Mouse (Mus musculus) ES-E14 (cell line): ENCODE measurements around the gene Ccnb1. TPM values are rescaled to one million over a fixed set of nuclear protein-coding genes. Genes with fewer than 3 reads are reported as not detected.

Source experiments
- DNase-seq: peaks from one replicate; pipeline ENCODE4 v3.0.0-alpha.2; 2013; ENCODE audit warnings: low read depth, low spot score
- H3K27ac ChIP-seq: 2 replicates; pipeline ENCODE4 v1.5.1; 2012; ENCODE audit warnings: low read depth, mild to moderate bottlenecking, low read length, moderate library complexity, mixed read lengths; ENCODE audit not compliant: poor library complexity, insufficient read depth, severe bottlenecking
- H3K36me3 ChIP-seq: 2 replicates; pipeline ENCODE4 v1.6.1; 2012; ENCODE audit warnings: mild to moderate bottlenecking, low read length, moderate library complexity, mixed read lengths; ENCODE audit not compliant: control insufficient read depth, poor library complexity, insufficient read depth, severe bottlenecking
- H3K4me1 ChIP-seq, 2 experiments: fragments of 150-350 bp in 1 of 2; sonication (generic) in 1 of 2; 2 replicates each; pipeline ENCODE4 v1.6.1; 2012; ENCODE audit warnings: low read length in 2 of 2, mild to moderate bottlenecking in 1 of 2, mixed read lengths in 1 of 2; ENCODE audit not compliant: control insufficient read depth in 2 of 2, insufficient read depth in 2 of 2, poor library complexity in 1 of 2
- H3K4me3 ChIP-seq, 2 experiments: fragments of 150-350 bp in 1 of 2; sonication (generic) in 1 of 2; 2 replicates each; pipeline ENCODE4 v1.5.1; 2012; ENCODE audit warnings: low read length in 2 of 2, low read depth in 1 of 2, mild to moderate bottlenecking in 1 of 2, mixed read lengths in 1 of 2; ENCODE audit not compliant: insufficient read depth in 1 of 2, poor library complexity in 1 of 2, severe bottlenecking in 1 of 2
- H3K9ac ChIP-seq: 2 replicates; pipeline ENCODE4 v1.6.1; 2012; ENCODE audit warnings: low read depth, mild to moderate bottlenecking, low read length, mixed read lengths; ENCODE audit not compliant: poor library complexity, insufficient read depth, severe bottlenecking
- H3K9me3 ChIP-seq: fragments of 150-350 bp; sonication (generic); 2 replicates; pipeline ENCODE4 v1.6.1; 2012; ENCODE audit warnings: low read depth, mild to moderate bottlenecking, low read length; ENCODE audit not compliant: control insufficient read depth, insufficient read depth
- CHD2 ChIP-seq: IDR thresholded peaks from 2 replicates; pipeline ENCODE4 v1.6.1; 2014; ENCODE audit warnings: mild to moderate bottlenecking, low read depth, low read length, inconsistent platforms
- HCFC1 ChIP-seq: IDR thresholded peaks from 2 replicates; pipeline ENCODE4 v1.6.1; 2012; ENCODE audit warnings: low read length, inconsistent platforms, borderline replicate concordance; ENCODE audit not compliant: insufficient read depth
- MAFK ChIP-seq: IDR thresholded peaks from 2 replicates; pipeline ENCODE4 v1.6.1; 2014; ENCODE audit warnings: mild to moderate bottlenecking, low read depth, low read length, inconsistent platforms; ENCODE audit not compliant: insufficient read depth
- ZC3H11A ChIP-seq: IDR thresholded peaks from 2 replicates; pipeline ENCODE4 v1.6.1; 2012; ENCODE audit warnings: low read depth, mild to moderate bottlenecking, inconsistent platforms, low read length, borderline replicate concordance
- ZNF384 ChIP-seq: IDR thresholded peaks from 2 replicates; pipeline ENCODE4 v1.6.1; 2012; ENCODE audit warnings: low read depth, low read length, inconsistent platforms
- in situ Hi-C, 2 experiments: fragments of 600-800 bp; cut with MboI; formaldehyde crosslinking; loops; one replicate each; pipeline ENCODE4 v1.15.1; 2025; ENCODE audit warnings: low sequenced_read_pairs in 2 of 2, inconsistent platforms in 1 of 2; ENCODE audit not compliant: unreplicated experiment in 2 of 2
- total RNA-seq: library from RNA; depleted of rRNA; stranded (reverse); fragments of 300-350 nt; gene quantifications from 2 replicates; pipeline ENCODE4 v1.2.3, GENCODE M21; 2012

The Ccnb1 gene
- total RNA-seq, 1 experiment, result 410 TPM

DNA sequence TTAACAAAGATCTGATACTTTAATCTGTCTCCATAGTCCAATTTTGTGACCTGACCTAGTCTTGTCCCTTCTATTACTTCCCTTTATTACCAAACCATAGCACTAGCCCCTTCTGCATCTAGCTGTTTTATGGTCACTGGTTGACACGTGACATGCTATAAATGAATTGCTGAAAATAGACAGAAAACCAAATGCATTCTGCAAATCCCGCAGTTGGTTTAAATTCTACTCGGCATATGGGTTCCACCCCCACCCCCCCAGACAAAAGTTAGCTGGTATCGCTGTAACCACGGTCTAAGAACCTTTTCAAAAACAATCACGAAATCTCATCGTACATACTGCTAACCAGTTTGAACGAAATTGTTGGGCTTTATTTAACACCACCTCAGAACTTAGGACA, 45.8 kb upstream of the Ccnb1 start:
- in situ Hi-C loops, result no loop called here
- no peak for TF ChIP-seq ZC3H11A
- TF ChIP-seq HCFC1, result no peak
- no peak for TF ChIP-seq CHD2
- no peak for TF ChIP-seq ZNF384
- TF ChIP-seq MAFK, result no peak

DNA sequence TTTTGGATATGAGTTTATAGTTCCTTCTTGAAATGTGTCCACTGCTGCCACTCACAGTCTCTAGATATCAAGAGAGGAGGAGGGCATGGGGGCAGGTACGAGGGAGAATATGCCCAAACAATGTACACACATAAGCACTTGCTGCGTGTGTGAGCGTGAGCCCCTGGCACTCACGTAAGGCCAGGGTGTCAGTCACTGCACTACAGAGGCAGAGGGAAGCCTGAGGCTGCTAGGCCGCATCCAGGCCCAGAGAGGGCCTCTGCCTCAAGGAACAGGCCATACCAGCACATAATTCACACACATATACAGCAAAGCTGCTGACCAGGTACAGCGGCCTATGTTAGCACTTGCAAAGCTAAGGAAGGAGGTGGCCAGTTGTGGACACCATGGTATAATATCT, 44.8 kb upstream of the Ccnb1 start:
- no peaks in the 10 kb centered on the region for H3K9me3 ChIP-seq
- peaks cover 0 to 3% of the 10 kb centered on the region in 2 experiments; a peak in 1 of 4 replicates for H3K4me1 ChIP-seq
- H3K36me3 ChIP-seq, result peaks cover 2% of the 10 kb centered on the region; the same call in 1 of the 2 replicates
- H3K9ac ChIP-seq, result no peak overlapping the region
- no peak overlapping the region for H3K4me3 ChIP-seq
- in situ Hi-C loops, result no loop called here
- no peak for DNase-seq
- no peak overlapping the region for H3K27ac ChIP-seq
- TF ChIP-seq CHD2 (no peak), ZNF384 (no peak), ZC3H11A (no peak), MAFK (no peak), HCFC1 (no peak)

More for the DNA sequence above, 45.8 kb upstream of the Ccnb1 start:
- H3K4me3 ChIP-seq, result peak overlapping the region; percentile 88 to 99
- H3K4me1 ChIP-seq, result peaks cover 0 to 3% of the 10 kb centered on the region in 2 experiments; a peak in 1 of 4 replicates
- DNase-seq, result no peak
- no peaks in the 10 kb centered on the region for H3K36me3 ChIP-seq
- no peak overlapping the region for H3K27ac ChIP-seq
- peak overlapping the region; percentile 98; the same call in 1 of the 2 replicates for H3K9ac ChIP-seq
- H3K9me3 ChIP-seq, result no peaks in the 10 kb centered on the region

GRCm38 (mm10) chr13:100825627-100826410, 39.4 kb upstream of the Ccnb1 start:
- Histone ChIP-seq H3K27ac (no peak overlapping the region), H3K4me1 (no peaks in the 10 kb centered on the region), H3K9ac (no peak overlapping the region), H3K4me3 (no peak overlapping the region), H3K36me3 (peaks cover 6% of the 10 kb centered on the region), H3K9me3 (no peaks in the 10 kb centered on the region)
- in situ Hi-C loops, result no loop called here
- no peak for TF ChIP-seq HCFC1
- TF ChIP-seq CHD2, result no peak
- no peak for TF ChIP-seq ZC3H11A
- no peak for DNase-seq

GRCm38 (mm10) chr13:100824916-100825315, 38.5 kb upstream of the Ccnb1 start:
- Histone ChIP-seq H3K9ac (no peak overlapping the region), H3K4me3 (no peak overlapping the region), H3K9me3 (no peaks in the 10 kb centered on the region; the same call in 1 of the 2 replicates), H3K4me1 (no peaks in the 10 kb centered on the region), H3K36me3 (peaks cover 9% of the 10 kb centered on the region), H3K27ac (no peak overlapping the region)
- no peak for DNase-seq
- TF ChIP-seq CHD2 (no peak), ZNF384 (no peak), MAFK (no peak), ZC3H11A (no peak), HCFC1 (no peak)
- in situ Hi-C loops, result loop anchor here in 1 of 2 experiments (25.0 kb wide), 1 partner anchor 738 kb away; no protein-coding TSS in a partner anchor
